8 mouse cellular contexts compared by ENCODE assay signal in genomic region chr19:11965023-11965942, GRCm38 (mm10). TPM values are rescaled to one million over a fixed set of nuclear protein-coding genes. Genes with fewer than 3 reads are reported as not detected.
DNase-seq lines count a peak whose midpoint lies in the region; ATAC-seq and TF ChIP-seq lines count a peak whose summit lies in the region.

Gene Osbp, plus strand, starts transcription at chr19:11965941.

- CTCF ChIA-PET in Patski (lab: Charles Lee), result interaction anchor here (0.7 to 2.6 kb wide), 9 partner anchors 9 to 43 kb away, joined by 3 to 13 read pairs (median 3); no protein-coding TSS in a partner anchor

- peak; percentile 100 for DNase-seq in Patski (ENCODE audit: low read depth, low spot score)
- peak; percentile 99 for DNase-seq in cerebellum, postnatal 14 days
- DNase-seq in frontal cortex, postnatal 14 days (ENCODE audit: low spot score in 2 of 2), result peak; percentile 99 to 100
- peak; percentile 91 to 95 for DNase-seq in layer of hippocampus, postnatal 25 days (ENCODE audit: extremely low spot score in 1 of 2, low spot score in 1 of 2)
- peak; percentile 100 for DNase-seq in lung, postnatal 25 days (ENCODE audit: low spot score)
- DNase-seq in retina, embryonic 14.5 days (ENCODE audit: low spot score), result peak; percentile 99
- DNase-seq in thymus, postnatal 4 days, result peak; percentile 95

- H3K27ac ChIP-seq in hindbrain, embryonic 13.5 days, result peak within 1 kb of the TSS; percentile 91

- in situ Hi-C loops in Patski (cut with MboI; ENCODE audit: low pct_unique_long_range_greater_than_20kb), result no loop called here

- peak within 1 kb of the TSS; percentile 86 for H3K9ac ChIP-seq in hindbrain, embryonic 13.5 days

- peak; percentile 96 for ATAC-seq in Patski
- ATAC-seq in hindbrain, embryonic 13.5 days (ENCODE audit: low FRiP score), result peak; percentile 98

- peak within 1 kb of the TSS; percentile 90 for H3K4me2 ChIP-seq in hindbrain, embryonic 13.5 days

- POLR2A ChIA-PET in Patski (lab: Charles Lee), result interaction anchor here (0.5 to 1.6 kb wide), 6 partner anchors 11 to 158 kb away, joined by 3 to 8 read pairs (median 4); partner anchors contain the start of gene Patl1

- H3K4me1 ChIP-seq in hindbrain, embryonic 13.5 days (replicated peaks), result peaks cover 27% of the 10 kb centered on the region

- WGBS in hindbrain, embryonic 13.5 days, result under 1% methylated on average over 36 of the region's 59 CpGs

- peak within 1 kb of the TSS; percentile 78 for H3K4me3 ChIP-seq in hindbrain, embryonic 13.5 days

- H3K36me3 ChIP-seq in hindbrain, embryonic 13.5 days, result peaks cover 4% of the 10 kb centered on the region; the same call in 1 of the 2 replicates

- no peaks in the 10 kb centered on the region for H3K9me3 ChIP-seq in hindbrain, embryonic 13.5 days

- no peak for TF ChIP-seq CTCF in Patski (IDR thresholded peaks at IDR 0.05)

- H3K27me3 ChIP-seq in Patski, result no peaks in the 10 kb centered on the region
- H3K27me3 ChIP-seq in hindbrain, embryonic 13.5 days, result 0 out of 2 replicates have a peak, but pooled peaks cover 2% of the 10 kb centered on the region

RNA-seq across cellular contexts. Expression of gene Osbp, which starts in this region (rescaled TPM):
- polyA plus RNA-seq in Patski (2021), result 104 TPM
- 3.9 and 4.3 TPM in 2 replicates for polyA plus RNA-seq in hindbrain, embryonic 13.5 days (2015; fragmentation: Nextera tagmentation; extraction: Ambion mirVana)
- 10 to 100 TPM; 52.9 to 54.8 TPM for total RNA-seq in layer of hippocampus, postnatal 25 days (2021)

Comparison
In these comparisons a context has a peak if more than half of its experiments do, and no peak if none do; other contexts are left out.
1. Peak in every context shown above with its lines: DNase-seq, ATAC-seq, H3K4me3 ChIP-seq and H3K27ac ChIP-seq.
2. RNA of gene Osbp (polyA plus RNA-seq): 104 TPM in Patski (single experiment); 3.9 to 4.3 TPM in hindbrain, embryonic 13.5 days; every median in the first group is over 10 times any median in the second.